Mouse (Mus musculus): Measurements from ENCODE around the gene Prkacb. TPM values are rescaled to one million over a fixed set of nuclear protein-coding genes. Genes with fewer than 3 reads are reported as not detected.
"Not testable (repeated sequence)": the region's sequence is repeated elsewhere in the genome, so short reads cannot be mapped to it uniquely, and the experiment has no call there.

The Prkacb gene
- polyA plus RNA-seq, 1 experiment from 2014 or later: 74.8 TPM

- Histone ChIP-seq H3K4me1 (ENCODE audit: insufficient read depth) (0 out of 2 replicates have a peak, but pooled peaks cover 2% of the 10 kb centered on the region), H3K9me3 (ENCODE audit: low read depth, low read length) (no peaks in the 10 kb centered on the region), H3K27ac (ENCODE audit: low read depth) (no peak overlapping the region; the same call in 1 of the 2 replicates), H3K4me2 (no peak overlapping the region), H3K27me3 (ENCODE audit: insufficient read depth, low read length) (no peaks in the 10 kb centered on the region), H3K36me3 (ENCODE audit: insufficient read depth) (no peaks in the 10 kb centered on the region; the same call in 1 of the 2 replicates), H3K9ac (no peak overlapping the region), H3K4me3 (ENCODE audit: low read depth, low read length) (no peak overlapping the region)
- TF ChIP-seq CTCF (IDR thresholded peaks at IDR 0.05; ENCODE audit: low read depth): no peak
- ATAC-seq (ENCODE audit: insufficient read depth) (no peak), DNase-seq (peak; percentile 15)
- 51% methylated on average over 8 of the region's 8 CpGs for WGBS
Observed at GRCm38 (mm10) chr3:146766701-146767181, 46.0 kb downstream of the Prkacb start.

GRCm38 (mm10) chr3:146766071-146766605, 46.7 kb downstream of the Prkacb start:
- no peaks in the 10 kb centered on the region; the same call in 1 of the 2 replicates for H3K36me3 ChIP-seq (ENCODE audit: insufficient read depth)
- TF ChIP-seq CTCF (IDR thresholded peaks at IDR 0.05; ENCODE audit: low read depth): no peak
- no peak overlapping the region for H3K4me2 ChIP-seq
- H3K27me3 ChIP-seq (ENCODE audit: insufficient read depth, low read length): no peaks in the 10 kb centered on the region
- H3K4me1 ChIP-seq (ENCODE audit: insufficient read depth): 0 out of 2 replicates have a peak, but pooled peaks cover 2% of the 10 kb centered on the region
- DNase-seq (no peak), ATAC-seq (ENCODE audit: insufficient read depth) (no peak)
- H3K27ac ChIP-seq (ENCODE audit: low read depth): no peak overlapping the region; the same call in 1 of the 2 replicates
- no peak overlapping the region for H3K9ac ChIP-seq
- no peak overlapping the region for H3K4me3 ChIP-seq (ENCODE audit: low read depth, low read length)
- no peaks in the 10 kb centered on the region for H3K9me3 ChIP-seq (ENCODE audit: low read depth, low read length)
- WGBS: 86% methylated on average over 4 of the region's 4 CpGs

GRCm38 (mm10) chr3:146764871-146765529, 47.8 kb downstream of the Prkacb start:
- Histone ChIP-seq H3K4me1 (ENCODE audit: insufficient read depth) (no peaks in the 10 kb centered on the region), H3K9ac (no peak overlapping the region), H3K4me3 (ENCODE audit: low read depth, low read length) (no peak overlapping the region), H3K36me3 (ENCODE audit: insufficient read depth) (no peaks in the 10 kb centered on the region; the same call in 1 of the 2 replicates), H3K4me2 (no peak overlapping the region), H3K27me3 (ENCODE audit: insufficient read depth, low read length) (no peaks in the 10 kb centered on the region), H3K27ac (ENCODE audit: low read depth) (no peak overlapping the region), H3K9me3 (ENCODE audit: low read depth, low read length) (no peaks in the 10 kb centered on the region)
- TF ChIP-seq CTCF (IDR thresholded peaks at IDR 0.05; ENCODE audit: low read depth): no peak
- no peak for ATAC-seq (ENCODE audit: insufficient read depth)
- DNase-seq: no peak
- 91% methylated on average over 3 of the region's 3 CpGs for WGBS

GRCm38 (mm10) chr3:146763054-146763453, 49.7 kb downstream of the Prkacb start:
- not testable (repeated sequence) for H3K9ac ChIP-seq; ATAC-seq (ENCODE audit: insufficient read depth); DNase-seq; H3K27me3 ChIP-seq (ENCODE audit: insufficient read depth, low read length); H3K4me1 ChIP-seq (ENCODE audit: insufficient read depth); H3K9me3 ChIP-seq (ENCODE audit: low read depth, low read length); H3K36me3 ChIP-seq (ENCODE audit: insufficient read depth); H3K27ac ChIP-seq (ENCODE audit: low read depth); H3K4me3 ChIP-seq (ENCODE audit: low read depth, low read length); H3K4me2 ChIP-seq
- 82% methylated on average over 2 of the region's 2 CpGs for WGBS

- Histone ChIP-seq H3K36me3 (ENCODE audit: insufficient read depth) (0 out of 2 replicates have a peak, but pooled peaks cover 3% of the 10 kb centered on the region), H3K4me3 (ENCODE audit: low read depth, low read length) (no peak overlapping the region), H3K4me1 (ENCODE audit: insufficient read depth) (no peaks in the 10 kb centered on the region), H3K27ac (ENCODE audit: low read depth) (no peak overlapping the region), H3K9me3 (ENCODE audit: low read depth, low read length) (no peaks in the 10 kb centered on the region), H3K9ac (no peak overlapping the region), H3K27me3 (ENCODE audit: insufficient read depth, low read length) (no peaks in the 10 kb centered on the region), H3K4me2 (no peak overlapping the region)
- WGBS: 92% methylated on average over 9 of the region's 9 CpGs
- no peak for TF ChIP-seq CTCF (IDR thresholded peaks at IDR 0.05; ENCODE audit: low read depth)
- DNase-seq (no peak), ATAC-seq (ENCODE audit: insufficient read depth) (no peak)
Observed at GRCm38 (mm10) chr3:146761276-146761675, 51.5 kb downstream of the Prkacb start.

GRCm38 (mm10) chr3:146757970-146758960, 54.5 kb downstream of the Prkacb start:
- Histone ChIP-seq H3K4me3 (ENCODE audit: low read depth, low read length) (no peak overlapping the region), H3K9me3 (ENCODE audit: low read depth, low read length) (no peaks in the 10 kb centered on the region), H3K27me3 (ENCODE audit: insufficient read depth, low read length) (no peaks in the 10 kb centered on the region), H3K27ac (ENCODE audit: low read depth) (no peak overlapping the region), H3K4me2 (no peak overlapping the region), H3K9ac (no peak overlapping the region), H3K36me3 (ENCODE audit: insufficient read depth) (peaks cover 19% of the 10 kb centered on the region; the same call in 1 of the 2 replicates), H3K4me1 (ENCODE audit: insufficient read depth) (no peaks in the 10 kb centered on the region)
- ATAC-seq (ENCODE audit: insufficient read depth) (no peak), DNase-seq (peak; percentile 43)
- WGBS: 73% methylated on average over 6 of the region's 6 CpGs
- no peak for TF ChIP-seq CTCF (IDR thresholded peaks at IDR 0.05; ENCODE audit: low read depth)

Measured in lung, embryonic 14.5 days (tissue).